Mouse (Mus musculus) brain, embryonic 14.5 days (tissue): ENCODE measurements around the gene Cdh13.

Experiments
- CTCF ChIP-seq: fragments of 200-500 bp; IDR thresholded peaks from 2 replicates; pipeline ENCODE4 v1.5.1; 2012; ENCODE audit warnings: inconsistent platforms, mild to moderate bottlenecking, moderate library complexity, borderline replicate concordance; ENCODE audit not compliant: insufficient read depth, insufficient read length; ENCODE audit errors: extremely low read depth
- POLR2A ChIP-seq: fragments of 200-500 bp; IDR thresholded peaks from 2 replicates; pipeline ENCODE4 v1.6.1; 2012; ENCODE audit warnings: mild to moderate bottlenecking, inconsistent platforms, borderline replicate concordance; ENCODE audit not compliant: poor library complexity, insufficient read depth, insufficient read length, severe bottlenecking; ENCODE audit errors: extremely low read depth

- TF ChIP-seq CTCF: no peak
- no peak for TF ChIP-seq POLR2A
Measured at GRCm38 (mm10) chr8:118410341-118410970, 126.9 kb downstream of the Cdh13 start.
